Mouse (Mus musculus): ENCODE results near the gene Hivep1. TPM values are rescaled to one million over a fixed set of nuclear protein-coding genes. Genes with fewer than 3 reads are reported as not detected.

Gene Hivep1
- 2.4 and 3.3 TPM in 2 replicates for polyA plus RNA-seq (2015; fragmentation: Nextera tagmentation; extraction: Ambion mirVana)

DNA sequence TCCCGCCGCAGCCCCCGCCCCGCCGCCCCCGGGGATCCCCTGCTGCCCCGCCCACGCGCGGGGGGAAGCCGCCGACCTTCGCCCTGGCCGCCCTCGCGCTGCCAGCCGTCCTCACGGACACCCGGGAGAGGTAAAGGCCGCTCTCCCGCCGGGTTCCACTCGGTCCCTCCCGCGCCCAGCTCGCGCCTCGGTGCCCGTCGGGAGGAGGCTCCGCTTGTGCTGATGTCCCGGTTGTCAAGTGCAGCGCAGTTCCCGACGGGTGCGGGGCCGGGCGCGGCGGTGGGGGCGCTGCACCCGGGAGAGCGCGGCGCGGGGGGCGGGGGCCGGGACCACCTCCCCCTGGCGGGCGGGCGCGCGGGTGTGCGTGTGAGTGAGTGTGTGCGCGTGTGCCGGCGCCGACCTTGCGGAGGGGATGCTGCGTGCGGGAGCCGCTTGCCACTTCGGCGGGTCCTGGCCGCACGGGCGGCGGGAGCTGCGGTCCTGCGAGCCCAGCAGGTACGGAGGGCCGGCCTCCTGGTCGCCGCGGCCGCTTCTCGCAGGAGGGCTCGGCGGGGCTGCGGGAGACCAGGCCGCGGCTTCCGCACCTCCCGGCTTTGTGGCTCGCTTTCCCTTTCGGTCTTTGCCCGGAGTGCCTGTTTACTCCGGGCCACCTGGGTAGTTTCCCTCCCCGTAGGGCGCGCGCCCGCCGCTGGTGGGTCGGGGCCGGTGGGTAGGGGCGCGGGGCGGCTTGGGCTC lies at the start of gene Hivep1:
Hivep1 (plus strand) TSS at position 61 of the 735 bp plus-strand sequence.
- H3K4me1 ChIP-seq (replicated peaks), result peaks cover 47% of the 10 kb centered on the region
- under 1% methylated on average over 84 of the region's 100 CpGs for WGBS (ENCODE audit: insufficient replicate concordance)
- H3K4me2 ChIP-seq, result peak within 1 kb of the TSS; percentile 97
- H3K9ac ChIP-seq, result peak within 1 kb of the TSS; percentile 90
- H3K27me3 ChIP-seq, result no peaks in the 10 kb centered on the region
- ATAC-seq (ENCODE audit: low read depth), result peak; percentile 52
- no peaks in the 10 kb centered on the region for H3K9me3 ChIP-seq (replicated peaks)
- DNase-seq, result peak; percentile 62
- H3K4me3 ChIP-seq (replicated peaks), result peak within 1 kb of the TSS; percentile 92
- H3K36me3 ChIP-seq, result peaks cover 13% of the 10 kb centered on the region
- H3K27ac ChIP-seq, result peak within 1 kb of the TSS; percentile 89

DNA sequence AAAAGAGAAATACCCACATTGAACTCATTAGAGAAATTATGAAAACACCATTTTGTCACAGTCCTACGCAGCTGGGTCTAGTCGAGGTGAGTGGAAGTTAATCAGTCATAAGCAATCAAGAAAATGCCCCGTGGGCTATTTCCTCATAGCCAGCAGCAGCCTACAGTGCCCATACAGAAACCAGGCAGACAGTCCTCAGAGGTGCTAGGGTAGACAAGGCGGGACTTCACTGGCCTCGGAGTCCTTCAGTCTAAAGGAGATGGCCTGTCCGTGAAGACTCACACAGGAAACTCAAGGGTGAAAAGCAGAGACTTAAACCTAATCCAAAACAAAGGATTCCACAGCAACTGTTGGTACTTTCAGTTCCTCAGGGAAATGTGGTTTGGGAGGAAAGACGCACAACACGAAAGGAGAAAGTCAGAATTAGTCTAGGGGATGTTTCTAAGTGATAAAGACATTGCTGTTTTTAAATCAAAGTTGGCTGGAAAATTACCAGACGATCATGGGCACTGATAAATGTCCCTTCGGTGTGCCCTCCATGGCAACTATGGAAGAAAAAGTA lies 36.3 kb upstream of the Hivep1 start:
- DNase-seq, result no peak
- H3K4me3 ChIP-seq (replicated peaks), result no peak overlapping the region
- H3K9me3 ChIP-seq (replicated peaks), result no peaks in the 10 kb centered on the region
- H3K36me3 ChIP-seq, result no peaks in the 10 kb centered on the region
- no peak overlapping the region for H3K9ac ChIP-seq
- no peaks in the 10 kb centered on the region for H3K4me1 ChIP-seq (replicated peaks)
- H3K27me3 ChIP-seq, result no peaks in the 10 kb centered on the region
- no peak for ATAC-seq (ENCODE audit: low read depth)
- H3K4me2 ChIP-seq, result no peak overlapping the region
- 56% methylated on average over 10 of the region's 10 CpGs for WGBS (ENCODE audit: insufficient replicate concordance)
- H3K27ac ChIP-seq, result no peak overlapping the region

GRCm38 (mm10) chr13:42016218-42016617 lies 35.6 kb upstream of the Hivep1 start:
- Histone ChIP-seq H3K4me3 (replicated peaks) (no peak overlapping the region), H3K27ac (no peak overlapping the region), H3K36me3 (no peaks in the 10 kb centered on the region), H3K9ac (no peak overlapping the region), H3K4me1 (replicated peaks) (no peaks in the 10 kb centered on the region), H3K4me2 (no peak overlapping the region), H3K9me3 (replicated peaks) (no peaks in the 10 kb centered on the region), H3K27me3 (no peaks in the 10 kb centered on the region)
- ATAC-seq (ENCODE audit: low read depth) (no peak), DNase-seq (no peak)
- 66% methylated on average over 5 of the region's 5 CpGs for WGBS (ENCODE audit: insufficient replicate concordance)

DNA sequence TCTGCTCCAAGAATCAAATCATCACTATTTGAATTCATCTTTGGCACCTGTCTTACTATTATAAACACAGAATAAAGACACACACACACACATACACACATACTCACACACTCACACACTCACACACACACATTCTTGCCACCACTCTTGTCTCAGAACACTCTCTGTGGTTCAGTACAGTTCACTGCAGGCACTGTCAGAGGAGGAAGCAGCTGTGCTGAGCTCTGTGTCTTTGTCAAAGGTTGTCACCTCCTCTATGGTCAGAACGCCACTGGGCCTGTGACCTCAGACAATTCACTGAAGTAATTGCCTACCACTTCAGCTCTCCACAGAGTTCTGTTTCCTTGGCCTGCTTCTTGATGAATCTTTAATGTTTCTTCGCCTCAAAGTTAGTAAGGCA lies 33.5 kb upstream of the Hivep1 start:
- Histone ChIP-seq H3K9me3 (replicated peaks) (no peaks in the 10 kb centered on the region), H3K36me3 (no peaks in the 10 kb centered on the region), H3K4me3 (replicated peaks) (no peak overlapping the region), H3K4me1 (replicated peaks) (no peaks in the 10 kb centered on the region), H3K27me3 (no peaks in the 10 kb centered on the region), H3K4me2 (no peak overlapping the region), H3K9ac (no peak overlapping the region), H3K27ac (no peak overlapping the region)
- 46% methylated on average over 2 of the region's 2 CpGs for WGBS (ENCODE audit: insufficient replicate concordance)
- ATAC-seq (ENCODE audit: low read depth) (no peak), DNase-seq (no peak)

GRCm38 (mm10) chr13:42041203-42041602 lies 10.6 kb upstream of the Hivep1 start:
- H3K4me1 ChIP-seq (replicated peaks), result peaks cover 7% of the 10 kb centered on the region
- no peak overlapping the region for H3K4me3 ChIP-seq (replicated peaks)
- H3K4me2 ChIP-seq, result no peak overlapping the region
- ATAC-seq (ENCODE audit: low read depth) (no peak), DNase-seq (no peak)
- H3K27ac ChIP-seq, result no peak overlapping the region
- 10% methylated on average over 2 of the region's 2 CpGs for WGBS (ENCODE audit: insufficient replicate concordance)
- no peaks in the 10 kb centered on the region for H3K9me3 ChIP-seq (replicated peaks)
- no peak overlapping the region for H3K9ac ChIP-seq
- H3K36me3 ChIP-seq, result no peaks in the 10 kb centered on the region
- H3K27me3 ChIP-seq, result no peaks in the 10 kb centered on the region

DNA sequence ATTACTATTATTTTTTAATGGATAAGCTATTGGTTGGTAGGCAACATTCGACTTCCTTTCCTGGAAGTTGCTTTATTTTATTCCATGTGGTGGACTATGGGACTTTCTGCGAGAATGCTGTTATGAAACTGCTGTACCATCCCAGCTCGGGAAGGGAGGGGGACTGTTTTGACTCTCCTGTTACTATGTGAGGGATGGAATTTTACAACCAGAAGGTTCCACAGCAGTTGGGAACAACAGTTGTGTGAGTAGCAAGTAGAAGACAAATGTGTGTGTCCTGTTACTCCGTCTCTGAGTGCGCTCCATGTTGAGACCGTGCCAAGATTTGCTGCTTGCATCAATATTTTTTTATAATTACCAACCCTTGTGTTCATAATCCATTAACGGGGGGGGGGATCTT lies 8.4 kb upstream of the Hivep1 start:
- Histone ChIP-seq H3K4me1 (replicated peaks) (peaks cover 7% of the 10 kb centered on the region), H3K9ac (no peak overlapping the region), H3K9me3 (replicated peaks) (no peaks in the 10 kb centered on the region), H3K4me2 (no peak overlapping the region), H3K36me3 (no peaks in the 10 kb centered on the region), H3K4me3 (replicated peaks) (no peak overlapping the region), H3K27ac (no peak overlapping the region), H3K27me3 (no peaks in the 10 kb centered on the region)
- ATAC-seq (ENCODE audit: low read depth) (no peak), DNase-seq (no peak)
- 78% methylated on average over 7 of the region's 7 CpGs for WGBS (ENCODE audit: insufficient replicate concordance)

DNA sequence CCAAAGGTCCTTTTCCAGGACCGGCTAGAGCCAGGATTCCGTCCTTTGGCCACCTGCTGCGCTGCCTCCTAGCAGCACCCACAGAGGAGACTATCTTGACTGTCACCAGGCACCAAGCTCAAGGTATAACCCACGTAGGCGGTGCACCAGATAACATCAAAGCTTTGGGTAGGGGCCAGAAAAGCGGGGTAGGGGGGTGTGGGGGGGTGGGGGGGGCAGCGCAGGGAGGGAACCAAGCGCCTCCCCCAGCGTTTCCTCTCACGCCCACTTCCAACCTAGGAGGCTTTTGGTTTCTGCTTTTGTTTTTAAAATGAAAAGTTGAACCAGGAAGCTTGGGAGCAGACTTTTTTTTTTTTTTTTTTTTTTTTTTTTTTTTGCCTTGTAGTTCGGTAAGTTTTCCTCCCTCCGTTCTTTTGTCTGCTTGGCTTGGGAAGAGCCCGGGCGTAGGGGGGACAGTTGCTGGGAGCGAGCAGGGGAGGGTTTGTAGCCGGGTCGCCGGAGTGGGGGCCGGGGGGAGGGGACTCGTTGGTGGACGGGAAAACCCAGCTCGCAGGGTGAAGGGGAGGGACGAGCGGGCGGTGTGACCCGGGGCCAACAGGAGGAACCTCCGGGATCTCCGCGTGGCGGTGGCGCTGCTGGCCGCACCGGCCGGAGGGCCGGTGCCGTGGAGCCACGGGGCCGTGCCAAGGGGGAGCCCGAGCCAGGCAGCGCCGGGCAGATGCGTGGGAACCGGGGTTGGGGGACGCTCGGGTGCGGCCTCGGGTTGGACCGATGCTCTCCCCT lies 2.6 kb upstream of the Hivep1 start:
- peaks cover 28% of the 10 kb centered on the region for H3K4me1 ChIP-seq (replicated peaks)
- H3K9ac ChIP-seq, result peak overlapping the region; percentile 83
- H3K4me2 ChIP-seq, result peak overlapping the region; percentile 97
- H3K27ac ChIP-seq, result peak overlapping the region; percentile 70
- H3K36me3 ChIP-seq, result no peaks in the 10 kb centered on the region
- no peaks in the 10 kb centered on the region for H3K9me3 ChIP-seq (replicated peaks)
- WGBS (ENCODE audit: insufficient replicate concordance), result under 1% methylated on average over 48 of the region's 48 CpGs
- no peaks in the 10 kb centered on the region for H3K27me3 ChIP-seq
- ATAC-seq (ENCODE audit: low read depth) (0 out of 2 replicates have a peak, but pooled peaks have one; percentile 0), DNase-seq (peak; percentile 23)
- H3K4me3 ChIP-seq (replicated peaks), result peak overlapping the region; percentile 92

GRCm38 (mm10) chr13:42049774-42050125 lies 2.1 kb upstream of the Hivep1 start:
- no peaks in the 10 kb centered on the region for H3K36me3 ChIP-seq
- no peak for DNase-seq
- H3K27ac ChIP-seq, result peak overlapping the region; percentile 70
- H3K9me3 ChIP-seq (replicated peaks), result no peaks in the 10 kb centered on the region
- peak overlapping the region; percentile 97 for H3K4me2 ChIP-seq
- under 1% methylated on average over 8 of the region's 8 CpGs for WGBS (ENCODE audit: insufficient replicate concordance)
- H3K4me1 ChIP-seq (replicated peaks), result peaks cover 34% of the 10 kb centered on the region
- H3K4me3 ChIP-seq (replicated peaks), result peak overlapping the region; percentile 92
- no peaks in the 10 kb centered on the region for H3K27me3 ChIP-seq
- no peak for ATAC-seq (ENCODE audit: low read depth)
- peak overlapping the region; percentile 83 for H3K9ac ChIP-seq

DNA sequence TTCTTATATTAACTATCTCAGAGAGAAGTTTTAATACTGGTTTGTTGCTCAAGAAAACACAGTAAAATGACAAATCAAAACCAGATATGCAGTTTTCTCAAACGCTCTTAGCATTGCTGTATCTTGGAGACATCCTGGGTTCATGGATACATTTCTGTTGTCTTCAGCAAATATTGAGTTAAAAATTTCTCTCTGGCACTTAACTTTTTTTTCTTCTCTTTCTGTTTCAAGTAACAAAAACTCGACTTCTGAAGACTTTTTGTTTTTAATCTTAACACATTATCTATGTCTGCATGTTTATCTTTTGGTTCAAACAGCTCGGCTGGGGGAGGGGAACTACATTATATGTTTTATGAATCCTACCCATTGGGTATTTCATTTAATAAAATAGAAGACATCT lies 1.7 kb upstream of the Hivep1 start:
- Histone ChIP-seq H3K9me3 (replicated peaks) (no peaks in the 10 kb centered on the region), H3K9ac (peak overlapping the region; percentile 83; the same call in 1 of the 2 replicates), H3K4me3 (replicated peaks) (peak overlapping the region; percentile 92), H3K4me1 (replicated peaks) (peaks cover 38% of the 10 kb centered on the region), H3K36me3 (no peaks in the 10 kb centered on the region), H3K4me2 (peak overlapping the region; percentile 97), H3K27me3 (no peaks in the 10 kb centered on the region), H3K27ac (no peak overlapping the region)
- DNase-seq (no peak), ATAC-seq (ENCODE audit: low read depth) (no peak)
- WGBS (ENCODE audit: insufficient replicate concordance), result under 1% methylated on average over 3 of the region's 3 CpGs

GRCm38 (mm10) chr13:42050880-42051201 lies 980 bp upstream of the Hivep1 start:
- Histone ChIP-seq H3K4me3 (replicated peaks) (peak overlapping the region; percentile 92), H3K4me2 (peak overlapping the region; percentile 97), H3K4me1 (replicated peaks) (peaks cover 41% of the 10 kb centered on the region), H3K27ac (peak overlapping the region; percentile 76), H3K9ac (peak overlapping the region; percentile 83), H3K27me3 (no peaks in the 10 kb centered on the region), H3K36me3 (0 out of 2 replicates have a peak, but pooled peaks cover 3% of the 10 kb centered on the region), H3K9me3 (replicated peaks) (no peaks in the 10 kb centered on the region)
- DNase-seq (no peak), ATAC-seq (ENCODE audit: low read depth) (no peak)
- under 1% methylated on average over 10 of the region's 10 CpGs for WGBS (ENCODE audit: insufficient replicate concordance)

GRCm38 (mm10) chr13:42051202-42051906 lies 467 bp upstream of the Hivep1 start:
- peak; percentile 87 for ATAC-seq (ENCODE audit: low read depth)
- under 1% methylated on average over 39 of the region's 51 CpGs for WGBS (ENCODE audit: insufficient replicate concordance)
- DNase-seq, result peak; percentile 94

More at GRCm38 (mm10) chr13:42051202-42051906, 467 bp upstream of the Hivep1 start:
- Histone ChIP-seq H3K4me1 (replicated peaks) (peaks cover 43% of the 10 kb centered on the region), H3K9ac (peak overlapping the region; percentile 90), H3K27me3 (no peaks in the 10 kb centered on the region), H3K4me2 (peak overlapping the region; percentile 97), H3K9me3 (replicated peaks) (no peaks in the 10 kb centered on the region), H3K36me3 (peaks cover 5% of the 10 kb centered on the region), H3K4me3 (replicated peaks) (peak overlapping the region; percentile 92), H3K27ac (peak overlapping the region; percentile 89)

Measured in liver, embryonic 13.5 days (tissue).